Mouse (Mus musculus): ENCODE data around the gene Polr3e.

GRCm38 (mm10) chr7:120942506-120942905 is 25.0 kb downstream of the Polr3e start:
- TF ChIP-seq POLR2A (IDR thresholded peaks at IDR 0.05; ENCODE audit: borderline replicate concordance, insufficient read depth, low read length): no peak
- no peak for TF ChIP-seq CTCF (IDR thresholded peaks at IDR 0.05; ENCODE audit: borderline replicate concordance, insufficient read depth, low read depth, low read length)
